Mouse (Mus musculus): ENCODE results near the gene Ap2a1. TPM values are rescaled to one million over a fixed set of nuclear protein-coding genes. Genes with fewer than 3 reads are reported as not detected.

The Ap2a1 gene
- total RNA-seq, 1 experiment from 2014 or later, result 81.2 TPM

DNA sequence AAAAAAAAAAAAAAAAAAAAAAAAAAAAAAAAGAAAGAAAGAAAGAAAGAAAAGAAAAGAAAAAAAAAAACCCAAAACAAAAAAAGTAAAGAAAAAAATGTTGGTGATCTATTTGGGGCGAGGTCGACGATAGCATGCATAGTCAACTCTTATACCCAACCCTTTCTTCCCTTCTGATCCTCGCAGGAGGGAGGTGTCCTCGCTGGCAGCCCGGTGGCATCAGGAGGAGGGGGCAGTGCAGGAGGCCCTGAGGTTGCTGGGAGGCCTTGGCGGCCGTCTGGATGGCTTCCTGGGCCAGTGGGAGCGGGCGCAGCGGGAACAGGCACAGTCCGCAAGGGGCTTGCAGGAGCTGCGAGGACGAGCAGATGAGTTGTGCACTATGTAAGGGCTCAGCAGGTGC is 24.3 kb upstream of the Ap2a1 start:
- DNase-seq, result no peak

DNA sequence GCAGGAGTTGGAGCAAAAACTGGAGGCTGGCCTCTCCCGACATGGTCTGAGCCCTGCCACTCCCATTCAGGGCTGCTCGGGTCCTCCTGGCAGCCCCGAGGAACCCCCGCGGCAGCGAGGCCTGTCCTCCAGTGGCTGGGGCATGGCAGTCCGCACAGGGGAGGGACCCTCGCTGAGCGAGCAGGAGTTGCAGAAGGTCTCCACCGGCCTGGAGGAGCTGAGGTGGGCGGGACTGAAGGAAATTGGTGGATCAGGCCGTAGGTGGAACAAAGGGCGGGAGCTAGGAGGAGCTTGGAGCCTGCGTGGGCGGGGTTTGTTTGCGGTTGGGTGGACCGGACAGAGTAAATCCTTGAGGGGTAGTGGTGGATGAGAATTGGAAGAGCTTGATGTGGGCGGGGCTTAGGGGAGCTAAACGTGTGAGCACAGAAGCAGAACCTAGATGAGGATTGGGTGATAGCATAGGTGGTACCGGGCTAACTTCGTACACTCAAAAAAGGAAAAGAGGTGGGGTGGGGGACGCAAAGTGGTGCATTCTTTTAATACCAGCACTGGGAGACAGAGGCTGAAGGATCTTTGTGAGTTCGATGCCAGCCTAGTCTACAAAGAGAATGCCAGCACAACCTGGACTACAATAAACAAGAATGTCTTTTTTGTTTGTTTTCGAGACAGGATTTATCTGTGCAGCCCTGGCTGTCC is 23.5 kb upstream of the Ap2a1 start:
- peak; percentile 95 for DNase-seq

- peak; percentile 89 for DNase-seq
Measured at GRCm38 (mm10) chr7:44951960-44952359, 22.7 kb upstream of the Ap2a1 start.

- no peak for DNase-seq
Measured at GRCm38 (mm10) chr7:44949922-44950321, 20.6 kb upstream of the Ap2a1 start.

DNA sequence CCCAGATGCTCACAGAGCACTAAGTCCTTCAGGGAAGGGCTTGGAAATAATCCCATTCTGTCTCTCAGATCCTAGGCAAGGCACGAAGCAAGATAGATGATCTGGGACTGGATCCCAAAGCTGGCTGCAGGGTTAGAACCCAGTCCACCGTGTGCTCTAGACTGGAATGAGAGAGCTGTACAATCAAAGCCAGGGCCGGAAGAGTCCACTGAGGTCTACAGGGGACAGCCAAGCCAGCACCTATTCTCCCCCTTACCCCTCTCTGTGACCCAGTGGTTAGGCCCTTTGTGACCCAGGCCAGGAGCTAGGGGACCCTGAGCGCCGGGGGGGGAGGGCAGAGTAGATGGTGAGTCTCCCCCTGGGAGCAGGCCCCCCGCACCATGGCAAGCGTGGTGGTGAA is 13.6 kb upstream of the Ap2a1 start, which contains the start of gene Tsks:
Gene Tsks (plus strand): TSS at position 301 of the 400 bp plus-strand sequence.
- DNase-seq, result no peak

DNA sequence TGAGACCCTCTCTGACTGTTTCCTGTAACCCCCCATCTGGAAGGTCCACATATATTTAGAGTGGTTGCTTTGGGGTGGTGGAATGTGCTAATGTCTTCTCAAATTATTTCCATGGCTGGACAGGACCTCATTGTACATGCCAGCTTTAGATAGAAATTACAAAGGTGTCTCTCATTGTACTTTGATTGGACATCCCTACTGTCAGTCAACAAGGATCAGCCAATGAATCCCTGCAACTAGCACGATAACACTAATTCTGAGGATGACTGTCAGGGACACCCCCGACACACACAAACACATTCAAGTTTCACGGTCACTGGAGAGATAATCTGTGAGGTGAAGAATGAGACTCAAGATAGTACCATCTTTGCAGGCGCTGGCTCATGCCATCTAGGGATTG is 9.4 kb upstream of the Ap2a1 start:
- no peak for DNase-seq

- DNase-seq, result no peak
Measured at GRCm38 (mm10) chr7:44928570-44928969, 726 bp downstream of the Ap2a1 start.

GRCm38 (mm10) chr7:44925468-44925867 is 3.8 kb downstream of the Ap2a1 start:
- DNase-seq, result peak; percentile 52

DNA sequence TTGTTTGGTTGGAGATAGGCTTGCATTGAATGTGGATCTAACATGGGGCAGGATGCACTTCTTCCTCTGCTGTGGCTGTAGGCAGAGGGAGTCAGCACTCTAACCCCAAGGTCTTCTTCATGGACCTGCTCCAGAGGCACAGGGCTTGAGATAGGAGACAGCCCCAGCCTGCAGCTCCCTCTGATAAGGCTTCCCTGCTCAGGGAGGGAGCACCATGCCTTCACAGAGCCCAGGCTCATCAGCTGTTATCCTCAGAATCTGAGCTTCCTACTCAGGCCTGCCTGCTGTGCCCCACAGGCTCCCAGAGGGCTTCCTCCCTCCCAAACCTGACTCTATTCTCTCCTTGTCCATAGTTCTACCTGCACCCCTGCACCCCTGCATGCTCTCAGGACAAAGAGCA is 6.8 kb downstream of the Ap2a1 start:
- no peak for DNase-seq

DNA sequence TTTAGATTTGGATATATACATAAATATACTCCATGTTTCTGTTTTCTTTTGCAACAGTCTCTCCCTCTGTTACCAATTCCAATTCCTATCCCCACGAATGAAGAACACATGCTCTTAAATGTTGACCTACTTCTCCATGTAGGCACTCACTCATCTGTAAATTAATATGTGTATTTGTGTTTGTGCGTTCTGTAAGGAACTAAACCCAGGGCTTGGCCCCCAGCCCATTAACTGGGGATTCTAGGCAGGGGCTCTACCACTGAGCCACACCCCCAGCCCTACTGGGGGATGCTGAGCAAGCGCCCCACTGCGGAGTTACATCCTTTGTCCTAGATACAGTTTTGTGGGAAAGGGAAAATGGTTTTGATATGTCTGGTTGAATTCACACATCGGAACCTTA is 10.2 kb downstream of the Ap2a1 start:
- no peak for DNase-seq

DNA sequence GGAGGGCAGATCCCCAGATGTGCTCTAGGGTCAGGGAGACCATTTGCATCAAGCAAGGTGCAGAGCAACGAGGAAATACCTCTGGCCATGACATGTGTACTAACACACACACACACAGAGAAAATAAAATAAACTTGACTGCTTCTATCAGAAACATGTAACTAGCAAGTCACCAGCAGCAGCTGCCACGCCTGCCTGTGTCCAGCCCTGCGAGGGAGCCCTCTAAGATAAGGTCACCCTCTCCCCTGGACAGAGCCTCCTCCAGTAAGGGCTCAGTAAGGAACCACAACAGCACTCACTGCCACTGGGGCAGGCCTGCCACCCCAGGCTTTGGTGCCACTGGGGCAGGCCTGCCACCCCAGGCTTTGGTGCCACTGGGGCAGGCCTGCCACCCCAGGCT is 11.1 kb downstream of the Ap2a1 start:
- no peak for DNase-seq

DNA sequence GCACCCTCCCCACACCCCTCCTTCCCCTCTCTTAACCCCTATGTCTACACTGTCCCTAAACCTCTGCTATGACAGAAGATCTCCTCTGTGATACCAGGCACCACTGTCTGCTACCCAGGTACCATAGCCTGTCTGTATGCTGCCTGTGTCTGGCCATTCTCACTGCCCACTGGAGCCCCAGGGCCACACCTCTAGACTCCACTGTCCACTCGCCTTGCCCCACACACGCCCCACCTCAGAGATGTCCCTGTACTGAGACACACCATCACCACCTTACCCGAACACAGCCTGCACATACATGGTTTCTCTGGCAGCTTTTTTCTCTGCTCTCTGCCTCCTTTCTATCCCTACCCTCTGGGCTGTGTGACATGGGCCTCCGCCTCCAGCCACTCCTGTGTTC is 12.4 kb downstream of the Ap2a1 start:
- no peak for DNase-seq

- DNase-seq, result peak; percentile 58
Measured at GRCm38 (mm10) chr7:44916191-44916590, 13.1 kb downstream of the Ap2a1 start.

DNA sequence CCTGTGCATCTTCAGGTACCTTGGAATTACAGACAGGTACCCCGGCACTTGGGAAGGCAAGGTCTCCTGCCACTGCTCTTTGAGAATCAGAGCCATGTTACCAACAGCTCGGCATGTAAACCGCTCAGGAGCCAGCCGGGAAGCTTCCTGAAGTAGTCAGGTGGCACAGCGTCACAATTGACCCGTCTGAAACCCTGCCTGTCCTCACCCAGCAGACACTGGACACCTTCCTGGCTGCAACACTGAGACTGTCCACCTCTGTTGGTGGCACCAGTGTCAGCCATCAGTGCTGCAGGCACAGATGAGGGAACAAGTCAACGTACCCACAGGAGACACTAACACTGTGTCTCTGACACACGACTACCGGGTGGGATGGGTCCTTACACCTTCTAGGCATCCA is 14.0 kb downstream of the Ap2a1 start:
- DNase-seq, result no peak

GRCm38 (mm10) chr7:44914396-44914795 is 14.9 kb downstream of the Ap2a1 start:
- DNase-seq, result no peak

GRCm38 (mm10) chr7:44908706-44909476 is 20.4 kb downstream of the Ap2a1 start:
- peak; percentile 86 for DNase-seq

GRCm38 (mm10) chr7:44905430-44905829 is 23.9 kb downstream of the Ap2a1 start:
- DNase-seq, result no peak

- DNase-seq, result peak; percentile 71
Measured at GRCm38 (mm10) chr7:44901230-44901722, 28.0 kb downstream of the Ap2a1 start.

DNA sequence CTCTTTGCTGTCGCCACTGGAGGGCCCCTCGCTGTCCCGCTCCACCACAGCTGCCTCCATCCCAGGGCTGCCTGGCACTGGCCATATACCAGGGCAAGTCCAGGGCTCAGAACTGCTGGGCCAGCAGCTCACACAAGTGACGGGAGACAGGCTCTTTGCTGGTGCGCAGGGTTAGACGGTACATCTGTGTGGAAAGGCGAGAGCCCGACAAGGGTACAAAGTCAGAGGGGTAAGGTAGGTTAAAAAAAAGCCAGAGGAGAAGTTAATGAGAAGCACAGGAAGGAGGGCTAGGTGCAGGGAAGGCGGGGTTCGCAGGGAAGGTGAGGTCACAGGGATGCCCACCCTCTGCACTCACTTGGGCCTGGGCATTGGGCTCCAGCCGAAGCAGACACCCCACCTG is 28.7 kb downstream of the Ap2a1 start:
- no peak for DNase-seq

DNA sequence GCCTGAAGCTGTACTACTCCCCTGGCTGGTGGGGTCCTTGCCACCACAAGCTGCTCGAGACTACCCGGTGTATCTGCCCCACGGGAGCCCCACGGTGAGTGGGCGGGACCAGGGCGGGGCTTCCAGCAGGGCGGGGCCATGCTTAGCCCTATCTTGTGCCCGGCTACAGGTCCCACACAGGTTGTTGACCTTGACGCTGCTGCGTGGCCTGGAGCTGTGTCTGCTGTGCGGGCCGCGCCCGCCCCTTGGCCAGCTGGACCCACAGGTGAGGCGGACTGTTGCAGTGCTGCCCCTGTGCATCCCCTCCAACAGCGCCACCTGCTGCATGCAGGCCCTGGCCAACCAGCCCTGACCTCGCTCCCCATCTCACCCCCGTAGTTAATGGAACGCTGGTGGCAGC is 30.7 kb downstream of the Ap2a1 start:
- peak; percentile 70 for DNase-seq

GRCm38 (mm10) chr7:44896499-44896898 is 32.8 kb downstream of the Ap2a1 start:
- DNase-seq, result peak; percentile 41

- DNase-seq, result peak; percentile 94
Measured at GRCm38 (mm10) chr7:44895593-44896434, 33.5 kb downstream of the Ap2a1 start, which contains the start of gene Fuz. Gene Fuz, plus strand, starts transcription at chr7:44896079.

DNA sequence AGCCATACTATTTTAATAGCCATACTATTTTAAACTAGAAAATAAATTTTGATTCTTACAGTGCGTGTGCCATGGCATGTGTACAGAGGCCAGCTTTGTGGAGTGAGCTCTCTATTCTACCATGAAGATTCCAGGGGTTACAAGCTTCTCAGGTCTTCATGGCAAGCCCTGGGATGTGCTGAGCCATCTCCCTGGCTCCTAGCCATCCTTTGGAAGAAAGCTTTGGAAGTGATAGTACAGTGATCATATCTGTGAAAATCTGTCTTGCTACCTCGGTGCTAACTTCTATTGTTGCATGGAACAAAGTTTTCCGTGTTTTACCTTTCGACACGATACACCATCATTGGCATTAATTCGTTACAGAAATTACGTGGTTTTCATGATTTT is 34.1 kb downstream of the Ap2a1 start:
- no peak for DNase-seq
